Mouse (Mus musculus): ENCODE results near the gene Stac3. TPM values are rescaled to one million over a fixed set of nuclear protein-coding genes. Genes with fewer than 3 reads are reported as not detected.
A peak's percentile ranks its signal among the peaks of the same experiment; 100 is the strongest.

Gene Stac3
- polyA plus RNA-seq, 1 experiment, result 8.3 TPM

DNA sequence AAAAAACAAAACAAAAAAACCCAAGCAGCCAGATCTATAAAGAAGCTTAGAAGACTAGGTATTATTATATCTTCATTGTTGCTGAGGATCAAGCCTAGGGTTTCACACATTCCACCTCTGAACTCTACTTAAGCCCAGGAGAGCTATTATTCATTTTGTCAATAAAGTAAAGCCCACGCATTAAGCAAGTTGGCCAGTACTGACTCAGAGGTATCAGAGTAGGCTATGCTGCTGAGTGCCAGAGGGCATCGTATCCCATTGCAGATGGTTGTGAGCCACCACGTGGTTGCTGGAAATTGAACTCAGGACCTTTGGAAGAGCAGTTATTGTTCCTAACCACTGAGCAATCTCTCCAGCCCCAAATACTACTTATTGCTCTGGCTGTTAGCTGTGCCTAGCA lies 42.4 kb downstream of the Stac3 start:
- peaks cover 15% of the 10 kb centered on the region for H3K4me1 ChIP-seq (ENCODE audit: control insufficient read depth, insufficient read depth, low read length)
- H3K27me3 ChIP-seq (ENCODE audit: control insufficient read depth, insufficient read depth, low read length), result no peaks in the 10 kb centered on the region
- H3K4me3 ChIP-seq (replicated peaks; ENCODE audit: insufficient read depth, low read depth, low read length), result no peak overlapping the region
- no peak for DNase-seq
- 71% methylated on average over 3 of the region's 3 CpGs for WGBS
- no peak for TF ChIP-seq CTCF (IDR thresholded peaks at IDR 0.05; ENCODE audit: borderline replicate concordance, insufficient read depth, low read depth, low read length)
- no peak for TF ChIP-seq POLR2A (IDR thresholded peaks at IDR 0.05; ENCODE audit: borderline replicate concordance, insufficient read depth, low read length)
- no peak overlapping the region for H3K27ac ChIP-seq (ENCODE audit: insufficient read depth, low read length)

DNA sequence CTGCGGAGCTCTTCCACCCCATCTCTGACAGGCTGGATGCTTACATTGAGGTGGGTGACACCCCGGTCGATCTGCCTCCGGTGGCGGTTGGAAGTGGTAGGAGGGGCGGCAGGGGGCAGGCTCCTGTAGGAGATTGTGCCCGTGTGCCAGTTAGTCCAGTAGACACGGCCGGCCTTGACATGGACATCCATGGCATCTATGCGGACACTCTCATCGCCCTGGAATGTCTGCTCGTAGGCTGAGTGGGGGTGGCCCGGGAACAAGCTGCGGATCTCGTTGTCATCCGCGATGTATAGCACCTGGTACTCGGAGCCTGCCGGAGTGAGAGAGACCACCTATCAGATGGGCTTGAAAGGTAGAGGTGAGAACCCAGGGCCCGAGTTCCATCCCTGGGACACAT lies 42.9 kb downstream of the Stac3 start:
- Histone ChIP-seq H3K27me3 (ENCODE audit: control insufficient read depth, insufficient read depth, low read length) (no peaks in the 10 kb centered on the region), H3K27ac (ENCODE audit: insufficient read depth, low read length) (no peak overlapping the region), H3K4me1 (ENCODE audit: control insufficient read depth, insufficient read depth, low read length) (peaks cover 15% of the 10 kb centered on the region), H3K4me3 (replicated peaks; ENCODE audit: insufficient read depth, low read depth, low read length) (no peak overlapping the region)
- TF ChIP-seq POLR2A (IDR thresholded peaks at IDR 0.05; ENCODE audit: borderline replicate concordance, insufficient read depth, low read length) (no peak), CTCF (IDR thresholded peaks at IDR 0.05; ENCODE audit: borderline replicate concordance, insufficient read depth, low read depth, low read length) (no peak)
- no peak for DNase-seq
- WGBS, result 90% methylated on average over 20 of the region's 20 CpGs

DNA sequence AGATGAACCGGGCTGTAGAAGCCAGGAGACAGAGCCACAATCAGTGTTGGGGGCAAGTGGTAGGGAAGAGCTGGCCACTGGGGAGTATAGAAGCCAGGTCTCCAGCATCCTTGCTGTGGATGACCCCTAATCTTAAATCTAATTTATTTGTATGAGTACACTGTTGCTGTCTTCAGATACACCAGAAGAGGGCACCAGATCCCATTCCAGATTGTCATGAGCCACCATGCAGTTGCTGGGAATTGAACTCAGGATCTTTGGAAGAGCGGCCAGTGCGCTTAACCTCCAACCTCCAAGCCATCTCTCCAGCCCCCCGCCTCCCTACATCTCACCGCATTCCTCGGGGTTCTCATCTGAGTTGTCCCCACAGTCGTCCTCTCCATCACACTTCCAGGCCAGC lies 45.0 kb downstream of the Stac3 start:
- Histone ChIP-seq H3K27ac (ENCODE audit: insufficient read depth, low read length) (no peak overlapping the region), H3K4me1 (ENCODE audit: control insufficient read depth, insufficient read depth, low read length) (peaks cover 15% of the 10 kb centered on the region), H3K27me3 (ENCODE audit: control insufficient read depth, insufficient read depth, low read length) (no peaks in the 10 kb centered on the region), H3K4me3 (replicated peaks; ENCODE audit: insufficient read depth, low read depth, low read length) (no peak overlapping the region)
- TF ChIP-seq CTCF (IDR thresholded peaks at IDR 0.05; ENCODE audit: borderline replicate concordance, insufficient read depth, low read depth, low read length), result peak; percentile 35; the same call in 1 of the 2 replicates
- no peak for TF ChIP-seq POLR2A (IDR thresholded peaks at IDR 0.05; ENCODE audit: borderline replicate concordance, insufficient read depth, low read length)
- 85% methylated on average over 7 of the region's 7 CpGs for WGBS
- no peak for DNase-seq

DNA sequence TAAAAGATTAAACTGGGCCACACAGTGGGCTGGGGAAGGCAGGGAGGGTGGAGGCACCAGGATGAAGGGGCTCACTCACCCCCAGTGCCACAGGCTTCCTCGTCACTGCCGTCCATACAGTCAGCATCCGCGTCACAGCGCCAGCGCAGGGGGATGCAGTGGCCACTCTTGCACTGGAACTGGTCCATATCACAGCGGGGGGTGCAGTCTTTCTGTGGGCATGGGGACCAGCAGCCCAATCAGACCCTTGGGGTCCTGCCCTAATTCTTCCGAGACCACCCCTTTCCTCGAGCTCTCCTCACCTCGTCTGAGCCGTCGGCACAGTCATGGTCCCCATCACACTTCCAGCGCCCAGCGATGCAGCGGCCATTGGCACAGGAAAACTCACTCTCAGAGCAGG lies 46.8 kb downstream of the Stac3 start:
- 68% methylated on average over 15 of the region's 15 CpGs for WGBS
- no peak overlapping the region for H3K4me3 ChIP-seq (replicated peaks; ENCODE audit: insufficient read depth, low read depth, low read length)
- DNase-seq, result no peak
- TF ChIP-seq POLR2A (IDR thresholded peaks at IDR 0.05; ENCODE audit: borderline replicate concordance, insufficient read depth, low read length) (no peak), CTCF (IDR thresholded peaks at IDR 0.05; ENCODE audit: borderline replicate concordance, insufficient read depth, low read depth, low read length) (no peak)
- no peak overlapping the region for H3K27ac ChIP-seq (ENCODE audit: insufficient read depth, low read length)
- H3K4me1 ChIP-seq (ENCODE audit: control insufficient read depth, insufficient read depth, low read length), result peaks cover 1% of the 10 kb centered on the region
- no peaks in the 10 kb centered on the region for H3K27me3 ChIP-seq (ENCODE audit: control insufficient read depth, insufficient read depth, low read length)

DNA sequence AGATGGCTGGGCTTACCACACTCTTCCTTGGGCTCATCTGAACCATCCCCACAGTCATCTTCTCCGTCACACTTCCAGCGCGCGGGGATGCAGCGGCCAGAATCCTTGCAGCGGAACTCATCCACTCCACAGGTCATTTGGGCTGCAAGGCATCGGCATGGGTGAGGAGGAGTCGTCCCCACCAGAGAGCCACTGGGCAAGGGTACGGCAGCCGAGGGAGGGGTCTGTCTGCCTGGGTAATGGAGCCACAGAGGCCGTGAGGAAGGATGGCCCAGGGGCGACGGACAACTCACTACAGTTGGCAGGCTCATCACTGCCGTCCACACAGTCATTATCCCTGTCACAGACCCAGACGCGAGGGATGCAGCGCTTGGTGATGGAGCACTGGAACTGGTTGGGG lies 48.4 kb downstream of the Stac3 start:
- no peak overlapping the region for H3K4me3 ChIP-seq (replicated peaks; ENCODE audit: insufficient read depth, low read depth, low read length)
- no peak overlapping the region for H3K27ac ChIP-seq (ENCODE audit: insufficient read depth, low read length)
- H3K27me3 ChIP-seq (ENCODE audit: control insufficient read depth, insufficient read depth, low read length), result no peaks in the 10 kb centered on the region
- H3K4me1 ChIP-seq (ENCODE audit: control insufficient read depth, insufficient read depth, low read length), result no peaks in the 10 kb centered on the region; the same call in 1 of the 2 replicates
- TF ChIP-seq POLR2A (IDR thresholded peaks at IDR 0.05; ENCODE audit: borderline replicate concordance, insufficient read depth, low read length), result no peak
- TF ChIP-seq CTCF (IDR thresholded peaks at IDR 0.05; ENCODE audit: borderline replicate concordance, insufficient read depth, low read depth, low read length), result no peak
- WGBS, result 77% methylated on average over 17 of the region's 17 CpGs
- no peak for DNase-seq

DNA sequence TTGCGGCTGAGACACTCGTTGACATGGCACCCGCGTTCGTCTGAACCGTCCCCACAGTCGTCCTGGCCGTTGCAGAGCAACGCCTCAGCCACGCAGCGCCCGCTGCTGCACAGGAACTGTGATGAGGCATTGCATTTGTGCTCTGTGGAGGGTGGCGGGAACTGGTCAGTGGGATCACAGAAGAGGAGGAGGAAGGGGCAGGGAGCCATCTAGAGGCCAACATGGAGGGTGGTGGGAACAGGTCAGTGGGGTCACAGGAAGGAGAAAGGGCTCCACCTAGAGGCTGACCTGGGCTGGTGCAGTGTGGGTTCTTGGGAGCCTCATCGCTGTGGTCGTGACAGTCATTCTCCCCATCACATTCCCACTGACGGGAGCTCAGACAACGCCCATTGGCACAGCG lies 54.2 kb downstream of the Stac3 start:
- no peaks in the 10 kb centered on the region; the same call in 1 of the 2 replicates for H3K4me1 ChIP-seq (ENCODE audit: control insufficient read depth, insufficient read depth, low read length)
- no peak overlapping the region for H3K4me3 ChIP-seq (replicated peaks; ENCODE audit: insufficient read depth, low read depth, low read length)
- peak; percentile 47 to 52 for DNase-seq
- no peaks in the 10 kb centered on the region for H3K27me3 ChIP-seq (ENCODE audit: control insufficient read depth, insufficient read depth, low read length)
- TF ChIP-seq CTCF (IDR thresholded peaks at IDR 0.05; ENCODE audit: borderline replicate concordance, insufficient read depth, low read depth, low read length) (peak; percentile 86), POLR2A (IDR thresholded peaks at IDR 0.05; ENCODE audit: borderline replicate concordance, insufficient read depth, low read length) (no peak)
- H3K27ac ChIP-seq (ENCODE audit: insufficient read depth, low read length), result no peak overlapping the region
- WGBS, result 60% methylated on average over 18 of the region's 18 CpGs

DNA sequence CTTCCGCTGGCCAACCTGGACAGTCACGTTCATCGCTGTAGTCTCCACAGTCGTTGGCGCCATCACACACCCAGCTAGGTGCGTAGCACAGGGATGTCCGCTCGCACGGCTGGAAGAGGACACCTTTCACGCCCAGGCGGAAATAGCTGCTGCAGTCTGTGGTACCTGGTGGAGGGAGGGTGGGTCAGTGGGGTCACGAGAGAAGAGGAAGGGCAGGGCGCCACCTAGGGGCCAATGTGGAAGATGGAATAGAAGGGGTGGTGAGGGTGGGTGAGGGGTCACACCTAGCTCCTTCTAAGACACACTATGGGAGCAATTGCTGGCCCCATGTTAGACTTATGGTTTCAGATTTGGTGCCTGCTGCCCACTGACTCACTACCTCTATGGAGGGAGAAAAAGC lies 55.9 kb downstream of the Stac3 start:
- 80% methylated on average over 13 of the region's 13 CpGs for whole genome bisulfite sequencing
- no peak for DNase-seq
- TF ChIP-seq POLR2A (IDR thresholded peaks at IDR 0.05; ENCODE audit: borderline replicate concordance, insufficient read depth, low read length) (no peak), CTCF (IDR thresholded peaks at IDR 0.05; ENCODE audit: borderline replicate concordance, insufficient read depth, low read depth, low read length) (peak; percentile 53; the same call in 1 of the 2 replicates)
- Histone ChIP-seq H3K4me3 (replicated peaks; ENCODE audit: insufficient read depth, low read depth, low read length) (no peak overlapping the region), H3K4me1 (ENCODE audit: control insufficient read depth, insufficient read depth, low read length) (no peaks in the 10 kb centered on the region; the same call in 1 of the 2 replicates), H3K27ac (ENCODE audit: insufficient read depth, low read length) (no peak overlapping the region), H3K27me3 (ENCODE audit: control insufficient read depth, insufficient read depth, low read length) (no peaks in the 10 kb centered on the region)

Other genes starting within 250 kb of the Stac3 start
- 377 and 378 TPM in 2 replicates for gene Kif5a, start 238.3 kb upstream of the Stac3 start, polyA plus RNA-seq (2012; rRNA removed)
- 322 and 328 TPM in 2 replicates for gene Dctn2, start 235.3 kb upstream of the Stac3 start, polyA plus RNA-seq (2012; rRNA removed)
- 47.8 and 51.8 TPM in 2 replicates for gene Mbd6, start 212.7 kb upstream of the Stac3 start, polyA plus RNA-seq (2012; rRNA removed)
- gene Mars, start 189.9 kb upstream of the Stac3 start, polyA plus RNA-seq (2012; rRNA removed), result 81.6 and 87.4 TPM in 2 replicates
- gene Arhgap9, start 179.7 kb upstream of the Stac3 start, polyA plus RNA-seq (2012; rRNA removed), result 0.87 and 0.97 TPM in 2 replicates
- gene Gli1, start 159.7 kb upstream of the Stac3 start, polyA plus RNA-seq (2012; rRNA removed), result 10.6 and 12.5 TPM in 2 replicates
- gene Inhbe, start 147.3 kb upstream of the Stac3 start, polyA plus RNA-seq (2012; rRNA removed), result 0.03 TPM in 1 of 2 replicates, not detected in the other
- gene Inhbc, start 131.3 kb upstream of the Stac3 start, polyA plus RNA-seq (2012; rRNA removed), result not detected in 2 replicates
- gene R3hdm2, start 121.4 kb upstream of the Stac3 start, polyA plus RNA-seq (2012; rRNA removed), result 137 and 145 TPM in 2 replicates
- 10.4 and 11.5 TPM in 2 replicates for gene Ndufa4l2, start 13.3 kb downstream of the Stac3 start, polyA plus RNA-seq (2012; rRNA removed)
- gene Shmt2, start 20.8 kb downstream of the Stac3 start, polyA plus RNA-seq (2012; rRNA removed), result 68.2 and 69.8 TPM in 2 replicates
- gene Nxph4, start 32.9 kb downstream of the Stac3 start, polyA plus RNA-seq (2012; rRNA removed), result 30.3 and 33.8 TPM in 2 replicates
- 346 and 366 TPM in 2 replicates for gene Lrp1, start 119.5 kb downstream of the Stac3 start, polyA plus RNA-seq (2012; rRNA removed)
- 8.7 TPM in 2 replicates for gene Stat6, start 141.3 kb downstream of the Stac3 start, polyA plus RNA-seq (2012; rRNA removed)
- 6.7 and 9.0 TPM in 2 replicates for gene Nemp1, start 165.2 kb downstream of the Stac3 start, polyA plus RNA-seq (2012; rRNA removed)
- 59.2 and 69.9 TPM in 2 replicates for gene Nab2, start 166.9 kb downstream of the Stac3 start, polyA plus RNA-seq (2012; rRNA removed)
- 1.2 and 1.6 TPM in 2 replicates for gene Myo1a, start 203.5 kb downstream of the Stac3 start, polyA plus RNA-seq (2012; rRNA removed)
- 1.4 and 1.5 TPM in 2 replicates for gene Tac2, start 222.8 kb downstream of the Stac3 start, polyA plus RNA-seq (2012; rRNA removed)
- 5.7 and 6.6 TPM in 2 replicates for gene Zbtb39, start 237.9 kb downstream of the Stac3 start, polyA plus RNA-seq (2012; rRNA removed)